Mouse (Mus musculus): ENCODE measurements around the gene Arfgap3. TPM values are rescaled to one million over a fixed set of nuclear protein-coding genes. Genes with fewer than 3 reads are reported as not detected.
A peak's percentile ranks its signal among the peaks of the same experiment; 100 is the strongest.
"Not testable (repeated sequence)": the region's sequence is repeated elsewhere in the genome, so short reads cannot be mapped to it uniquely, and the experiment has no call there.

Gene Arfgap3
- total RNA-seq, 4 experiments from 2014 or later, result 16.1 to 23.7 (median 20.0) TPM

DNA sequence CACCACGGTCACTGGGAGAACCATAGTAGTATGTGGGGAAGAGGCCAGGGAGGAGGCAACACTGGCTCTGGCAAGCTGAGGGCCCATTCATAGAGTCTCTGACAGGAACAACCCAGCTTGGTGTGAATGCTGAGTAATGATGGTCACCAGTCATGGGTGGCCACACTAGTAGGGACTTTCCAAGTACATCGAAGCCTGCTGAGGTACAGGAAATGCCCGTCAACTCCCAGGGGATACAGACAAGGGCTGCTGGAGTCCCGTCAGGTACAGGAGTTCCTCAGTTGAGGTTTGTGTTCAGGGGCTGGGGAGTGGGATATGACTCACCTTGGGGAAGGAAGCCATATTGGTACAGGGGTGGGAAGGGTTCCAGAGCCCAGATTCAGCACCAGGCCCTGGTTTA, 54.0 kb downstream of the Arfgap3 start:
- DNase-seq (ENCODE audit: low spot score in 2 of 2), result no peak

GRCm38 (mm10) chr15:83294954-83295353, 55.1 kb downstream of the Arfgap3 start:
- no peak for DNase-seq (ENCODE audit: low spot score in 2 of 2)

DNA sequence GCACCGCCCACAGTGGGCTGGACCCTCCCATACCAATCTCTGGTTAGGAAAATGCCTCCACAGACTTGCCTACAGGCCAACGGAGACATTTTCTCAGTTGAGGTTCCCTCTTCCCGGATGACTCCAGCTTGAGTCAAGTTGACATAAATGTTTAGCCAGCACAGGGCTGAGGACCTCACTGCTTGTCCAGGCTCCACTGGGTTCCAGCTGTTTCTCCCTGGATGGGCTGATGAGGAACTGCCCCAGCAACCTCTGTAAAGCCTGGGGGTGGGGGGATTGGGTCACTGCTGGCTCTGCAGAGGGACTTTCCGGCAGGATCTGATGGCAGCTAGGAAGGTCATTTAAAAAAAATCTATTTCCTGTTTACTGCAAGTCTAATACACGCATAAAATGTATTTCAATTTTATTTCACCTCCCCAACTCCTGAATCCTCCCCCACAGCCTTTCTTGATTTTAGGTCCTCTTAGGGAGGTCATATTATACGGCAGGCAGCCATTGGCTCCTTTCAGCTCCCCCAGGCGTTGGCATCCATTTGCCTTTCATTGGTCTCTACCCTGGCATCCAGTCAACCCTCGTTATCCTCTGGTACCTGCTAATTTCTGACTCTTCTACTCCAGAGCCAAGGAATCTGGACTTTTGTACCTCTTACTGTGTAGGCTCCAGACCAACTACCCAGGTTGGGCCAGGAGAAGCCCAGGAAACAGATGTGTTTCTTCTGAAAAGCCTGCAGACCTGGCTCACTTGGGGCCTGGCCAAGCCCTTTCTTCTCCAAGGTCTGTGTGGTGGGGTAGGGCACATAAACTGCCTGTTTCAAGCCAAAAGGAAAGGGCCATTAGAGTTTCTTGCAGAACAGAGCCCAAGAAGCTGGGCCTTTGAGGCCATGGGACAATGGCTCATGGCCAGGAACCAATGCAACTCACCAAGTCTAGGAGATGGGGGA, 56.1 kb downstream of the Arfgap3 start:
- no peak for DNase-seq (ENCODE audit: low spot score in 2 of 2)

- no peak for DNase-seq (ENCODE audit: low spot score in 2 of 2)
Measured at GRCm38 (mm10) chr15:83293144-83293543, 56.9 kb downstream of the Arfgap3 start.

GRCm38 (mm10) chr15:83292261-83293056, 57.6 kb downstream of the Arfgap3 start:
- no peak for DNase-seq (ENCODE audit: low spot score in 2 of 2)

GRCm38 (mm10) chr15:83290899-83291298, 59.1 kb downstream of the Arfgap3 start:
- DNase-seq (ENCODE audit: low spot score in 2 of 2), result no peak

GRCm38 (mm10) chr15:83284828-83285227, 65.2 kb downstream of the Arfgap3 start:
- DNase-seq (ENCODE audit: low spot score in 2 of 2), result no peak

DNA sequence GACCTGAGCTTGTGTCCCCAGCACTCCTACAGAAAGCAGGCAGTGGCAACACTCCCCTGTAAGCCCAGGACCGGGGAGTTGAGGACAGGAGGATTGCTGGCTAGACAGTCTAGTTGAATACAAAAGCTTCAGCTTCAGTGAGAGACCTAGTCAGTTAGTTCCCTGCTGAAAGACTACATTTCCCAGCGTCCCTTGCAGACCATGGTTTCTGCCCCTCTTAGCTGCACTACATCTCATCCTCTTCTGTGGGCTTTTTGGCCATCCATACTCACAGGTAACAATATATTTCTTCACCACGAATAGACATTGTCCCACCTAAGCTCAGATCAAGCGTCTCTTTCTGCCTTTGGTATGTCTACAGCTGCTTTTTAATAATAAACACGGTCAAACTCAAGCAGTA, 67.7 kb downstream of the Arfgap3 start:
- no peak for DNase-seq (ENCODE audit: low spot score in 2 of 2)

DNA sequence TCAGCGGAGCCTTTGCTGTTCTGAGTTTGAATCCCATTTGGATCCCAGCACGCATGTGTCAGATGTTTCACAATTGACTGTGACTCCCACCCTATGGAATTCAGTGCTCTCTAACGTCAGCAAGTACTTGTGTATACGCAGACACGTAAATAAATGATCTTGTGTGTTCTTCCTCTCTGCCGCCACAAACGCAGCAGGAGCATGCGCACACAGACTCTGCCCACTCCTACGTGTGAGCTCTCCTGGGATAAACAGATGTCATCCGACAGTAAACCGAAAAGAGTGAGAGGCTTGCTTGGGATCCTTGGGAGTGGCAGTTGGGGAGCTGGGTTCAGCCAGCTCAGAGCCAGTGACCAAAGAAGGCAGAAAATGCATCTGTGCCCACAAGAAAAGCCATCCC, 68.7 kb downstream of the Arfgap3 start:
- no peak for DNase-seq (ENCODE audit: low spot score in 2 of 2)

- DNase-seq (ENCODE audit: low spot score in 2 of 2), result no peak
Measured at GRCm38 (mm10) chr15:83278579-83278978, 71.5 kb downstream of the Arfgap3 start.

- DNase-seq (ENCODE audit: low spot score in 2 of 2), result peak in 1 of 2 experiments; percentile 33
Measured at GRCm38 (mm10) chr15:83277451-83277850, 72.6 kb downstream of the Arfgap3 start.

- DNase-seq (ENCODE audit: low spot score in 2 of 2), result not testable (repeated sequence)
Measured at GRCm38 (mm10) chr15:83274237-83274636, 75.8 kb downstream of the Arfgap3 start.

DNA sequence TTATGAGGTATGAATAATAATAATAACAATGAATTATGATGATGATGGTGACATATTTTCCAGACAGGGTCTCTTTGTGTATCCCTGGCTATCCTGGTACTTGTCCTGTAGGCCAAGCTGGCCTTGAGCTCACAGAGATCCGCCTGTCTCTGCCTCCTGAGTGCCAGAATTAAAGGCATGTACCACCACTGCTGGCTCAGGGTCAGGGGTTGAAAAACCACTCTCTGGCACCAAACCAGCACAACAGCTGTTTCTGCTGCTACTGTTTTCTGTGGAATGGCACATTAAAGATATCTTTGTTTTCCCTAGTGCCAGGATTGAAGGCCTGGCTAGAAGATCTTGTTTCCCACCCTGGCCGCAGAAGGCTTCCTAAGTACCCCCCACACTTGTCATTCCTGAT, 77.0 kb downstream of the Arfgap3 start:
- no peak for DNase-seq (ENCODE audit: low spot score in 2 of 2)

- not testable (repeated sequence) for DNase-seq (ENCODE audit: low spot score in 2 of 2)
Measured at GRCm38 (mm10) chr15:83271221-83271620, 78.8 kb downstream of the Arfgap3 start.

DNA sequence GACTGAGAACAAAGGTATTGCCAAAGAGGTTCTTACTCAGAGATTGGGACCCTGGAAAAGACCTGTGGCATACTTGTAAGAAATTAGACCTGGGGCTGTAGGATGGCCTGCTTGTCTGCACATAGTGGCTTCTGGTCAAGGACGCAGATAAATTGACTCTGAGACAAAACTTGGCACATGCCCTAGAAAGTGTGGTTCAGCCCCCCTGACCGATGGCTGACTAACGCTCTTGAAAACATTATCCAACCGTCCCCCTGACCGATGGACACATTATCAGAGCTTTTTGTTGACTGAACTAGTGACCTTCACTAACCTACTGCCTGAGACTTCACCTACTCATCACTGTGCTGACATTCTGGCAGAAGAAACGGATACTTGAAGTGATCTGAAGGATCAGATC, 80.1 kb downstream of the Arfgap3 start:
- not testable (repeated sequence) for DNase-seq (ENCODE audit: low spot score in 2 of 2)

GRCm38 (mm10) chr15:83268428-83268827, 81.6 kb downstream of the Arfgap3 start:
- not testable (repeated sequence) for DNase-seq (ENCODE audit: low spot score in 2 of 2)

DNA sequence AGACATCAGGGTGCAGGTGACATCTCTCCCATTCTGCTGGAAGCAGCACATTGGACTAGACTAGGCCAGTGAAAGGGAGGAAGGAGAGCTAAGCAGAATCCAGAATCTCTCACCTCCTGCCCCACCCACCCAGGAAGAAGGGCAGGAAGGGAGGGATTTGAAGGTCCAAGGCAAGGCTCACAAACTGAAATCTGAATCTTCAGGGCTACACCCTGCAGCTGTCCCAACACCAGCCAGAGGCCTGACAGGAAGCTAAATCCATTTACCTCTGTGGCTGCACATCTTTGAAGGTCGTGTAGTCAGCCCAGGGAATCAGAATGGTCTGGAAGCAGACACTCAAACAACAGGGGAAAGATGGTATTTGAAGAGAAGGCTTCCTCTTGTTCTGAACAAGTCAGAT, 84.8 kb downstream of the Arfgap3 start:
- no peak for DNase-seq (ENCODE audit: low spot score in 2 of 2)

DNA sequence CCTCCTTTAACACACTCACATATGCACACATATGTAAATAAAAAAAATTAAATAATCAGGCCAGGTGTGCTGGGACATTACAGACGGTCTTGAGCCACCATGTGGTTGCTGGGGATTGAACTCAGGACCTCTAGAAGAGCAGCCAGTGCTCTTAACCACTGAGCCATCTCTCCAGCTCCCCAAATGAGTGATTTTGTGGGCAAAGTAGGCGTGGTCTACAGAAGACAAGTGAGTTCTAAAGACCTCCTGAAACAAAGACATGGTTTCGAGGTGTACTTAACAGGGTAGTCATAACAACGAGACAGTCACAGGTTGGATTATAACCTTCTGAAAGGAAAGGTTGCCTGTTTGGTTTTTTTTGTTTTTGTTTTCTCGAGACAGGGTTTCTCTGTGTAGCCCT, 86.6 kb downstream of the Arfgap3 start:
- no peak for DNase-seq (ENCODE audit: low spot score in 2 of 2)

DNA sequence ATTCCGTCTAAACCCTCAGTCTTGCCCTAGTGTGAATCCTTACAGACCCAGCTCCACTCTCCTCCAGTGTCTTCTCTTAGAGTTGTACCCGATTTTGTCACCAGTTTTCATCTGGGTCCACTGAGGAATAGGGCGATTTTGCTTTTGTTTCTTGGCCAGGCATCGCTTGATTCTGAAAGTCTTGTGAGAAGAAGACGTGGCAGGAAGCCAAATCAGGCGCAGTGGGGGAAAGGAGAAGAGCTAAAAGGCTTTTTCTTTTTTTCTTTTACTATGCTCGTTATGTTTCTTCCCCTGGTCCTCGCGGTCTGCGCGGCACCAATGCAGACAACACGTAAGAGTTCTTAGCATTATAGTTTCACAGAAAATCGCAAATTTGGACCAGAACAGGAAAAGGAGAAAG, 92.1 kb downstream of the Arfgap3 start:
- DNase-seq (ENCODE audit: low spot score in 2 of 2), result no peak

DNA sequence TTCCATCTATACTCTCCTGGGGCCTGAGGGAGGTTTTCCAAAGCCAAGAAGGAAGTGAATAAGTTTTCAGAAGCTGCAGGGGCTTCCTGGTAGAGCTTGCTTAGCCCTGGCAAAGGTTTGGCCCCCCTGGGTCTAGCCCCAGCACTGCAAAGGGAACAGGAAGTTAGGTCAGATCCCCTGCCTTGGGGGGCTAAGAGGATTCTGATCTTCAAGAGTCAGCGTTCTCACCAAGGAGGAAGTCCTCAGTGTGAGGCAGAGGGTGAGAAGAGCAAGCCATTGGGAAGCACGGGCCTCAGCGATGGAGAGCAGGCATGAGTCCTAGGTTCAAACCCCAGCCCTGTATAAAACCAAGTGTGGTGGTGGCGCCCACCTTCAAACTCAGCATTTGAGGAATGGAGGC, 93.6 kb downstream of the Arfgap3 start:
- DNase-seq (ENCODE audit: low spot score in 2 of 2), result no peak

DNA sequence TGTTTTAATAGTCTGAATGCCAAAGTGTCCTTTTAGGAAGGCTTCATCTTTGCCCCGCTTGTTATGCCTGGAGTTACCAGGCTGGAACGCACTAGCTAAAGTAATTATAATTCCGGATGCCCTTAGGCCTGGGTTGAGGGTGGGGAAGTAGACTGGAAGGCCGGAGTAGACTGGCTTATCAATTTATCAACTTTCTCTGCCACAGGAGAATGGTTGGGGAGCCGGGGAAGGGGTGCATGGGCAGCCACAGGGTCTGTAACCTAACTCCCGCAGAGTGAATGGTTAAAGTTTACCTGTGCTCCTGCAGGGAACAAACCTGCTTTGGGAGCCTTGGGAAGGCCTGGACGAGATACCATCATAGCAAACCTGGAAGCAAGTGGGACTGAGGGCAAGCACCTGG, 94.1 kb downstream of the Arfgap3 start:
- no peak for DNase-seq (ENCODE audit: low spot score in 2 of 2)

GRCm38 (mm10) chr15:83255191-83255782, 94.8 kb downstream of the Arfgap3 start:
- DNase-seq (ENCODE audit: low spot score in 2 of 2), result no peak
